Mouse (Mus musculus) urinary bladder, postnatal 10 days (tissue): ENCODE measurements at regions not wholly inside any gene's neighbourhood (a gene's known extent, or its start where the extent isn't known, plus 50 kb on each side); places are given as distances from the start of the nearest gene placed in this dataset.
A peak's percentile ranks its signal among the peaks of the same experiment; 100 is the strongest.

ENCODE experiments used
- DNase-seq: peaks from one replicate; pipeline ENCODE4 v3.0.0; 2022; ENCODE audit warnings: low spot score

- no peak for DNase-seq
Measured at GRCm38 (mm10) chr17:87531411-87532157, 84.8 kb upstream of the Calm2 start.

DNA sequence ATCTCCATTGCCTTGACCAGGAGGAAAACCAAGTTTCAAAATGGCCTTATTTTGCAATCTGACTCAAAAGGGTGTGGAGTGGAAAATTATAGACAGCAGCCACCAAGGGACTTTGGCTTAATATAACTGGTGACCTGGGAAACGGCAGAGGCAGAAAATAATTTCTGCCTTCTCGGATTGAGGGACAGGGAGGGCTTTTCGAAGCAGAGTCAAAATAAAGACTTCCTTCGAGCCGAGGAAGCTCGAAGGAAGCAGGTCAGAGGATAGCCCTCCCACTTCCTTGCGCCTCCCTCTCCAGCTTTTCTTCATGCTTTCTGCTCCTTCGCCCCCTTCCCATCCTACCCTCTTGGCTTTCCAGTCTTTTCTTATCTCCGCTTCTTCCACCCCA lies 85.4 kb upstream of the Calm2 start:
- no peak for DNase-seq

DNA sequence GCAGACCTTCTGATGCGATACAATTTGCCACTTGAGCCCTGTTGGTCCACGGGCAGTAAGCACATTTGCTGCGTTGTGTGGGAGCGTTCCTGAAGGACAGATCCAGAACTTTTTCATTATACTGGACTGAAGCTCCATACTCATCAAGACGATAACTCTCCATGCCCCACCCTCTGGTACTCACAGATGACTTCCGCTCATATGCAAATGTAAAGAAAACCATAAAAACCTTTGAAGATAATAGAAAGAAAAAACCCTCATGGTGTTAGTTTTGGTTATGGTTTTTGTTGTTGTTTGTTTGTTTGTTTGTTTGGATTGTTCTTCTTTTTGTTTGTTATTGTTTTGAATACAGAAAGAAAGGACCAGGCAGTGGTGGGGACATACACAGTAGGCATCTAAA lies 86.0 kb upstream of the Calm2 start:
- no peak for DNase-seq

DNA sequence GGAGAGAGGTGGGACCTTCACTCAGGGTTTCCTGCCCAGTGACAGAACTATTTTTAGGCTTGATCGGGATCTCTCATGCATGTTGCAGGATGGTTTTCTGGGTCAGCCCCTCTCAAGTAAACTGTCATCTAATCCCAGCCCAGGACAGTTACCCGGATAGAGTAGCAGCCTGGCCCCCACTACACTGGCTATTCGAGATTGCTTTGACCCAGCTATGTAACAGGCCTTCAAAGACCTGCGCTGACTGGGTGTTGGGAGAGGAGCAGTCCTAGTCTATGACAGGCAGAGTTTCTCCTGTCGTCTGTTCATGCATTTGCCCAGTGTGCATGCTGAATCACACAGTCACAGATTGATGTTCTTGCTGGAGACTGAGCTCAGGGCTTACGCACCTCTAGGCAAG lies 86.2 kb upstream of the Epcam start:
- no peak for DNase-seq

DNA sequence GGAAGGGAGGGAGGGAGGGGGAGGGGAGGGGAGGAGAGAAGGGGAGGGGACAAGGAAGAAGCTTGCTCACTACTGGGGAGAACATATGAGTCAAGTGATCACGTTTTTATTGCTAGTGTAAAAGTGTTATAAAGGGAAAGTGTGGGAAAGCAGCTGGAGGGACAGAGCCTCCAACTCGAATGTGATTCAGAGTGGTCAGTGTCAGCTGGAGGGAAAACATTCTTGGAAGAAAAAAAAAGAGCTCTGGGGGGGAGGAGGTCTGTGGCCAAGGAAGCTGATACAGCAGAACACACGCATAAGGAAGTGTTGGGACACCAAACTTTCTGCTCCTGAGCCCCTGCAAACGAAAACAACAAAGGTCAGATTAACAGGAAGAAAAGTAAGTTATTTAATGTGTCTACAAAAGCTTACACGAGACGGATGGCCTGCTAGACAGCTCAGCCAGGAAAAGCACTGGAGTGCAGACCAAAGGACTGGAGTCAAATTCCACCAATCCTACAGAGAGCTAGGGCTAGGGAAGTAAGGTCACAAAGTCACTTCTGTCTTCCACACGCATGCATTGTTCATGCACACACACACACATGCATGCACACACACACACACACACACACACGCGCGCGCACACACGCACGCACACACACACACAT lies 85.1 kb upstream of the Epcam start:
- no peak for DNase-seq

DNA sequence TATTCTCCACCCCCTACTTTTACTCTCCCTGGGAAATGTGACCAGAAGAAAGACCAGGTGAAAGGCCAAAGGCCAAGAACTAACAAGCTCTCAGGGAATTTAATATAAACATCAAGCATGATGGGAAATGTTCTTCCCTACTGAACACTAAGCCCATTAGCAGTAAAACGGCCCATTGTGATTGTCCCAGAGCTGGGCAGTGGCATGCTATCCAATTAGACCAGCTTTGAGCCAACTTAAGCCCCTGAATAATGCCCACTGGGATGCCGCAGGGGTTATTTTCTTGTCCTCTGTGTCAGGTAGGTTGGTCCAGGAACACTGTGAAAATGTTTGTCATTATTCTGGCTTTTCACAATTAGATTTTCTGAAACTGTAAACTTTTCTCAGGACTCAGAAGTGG lies 81.2 kb upstream of the Epcam start:
- no peak for DNase-seq

DNA sequence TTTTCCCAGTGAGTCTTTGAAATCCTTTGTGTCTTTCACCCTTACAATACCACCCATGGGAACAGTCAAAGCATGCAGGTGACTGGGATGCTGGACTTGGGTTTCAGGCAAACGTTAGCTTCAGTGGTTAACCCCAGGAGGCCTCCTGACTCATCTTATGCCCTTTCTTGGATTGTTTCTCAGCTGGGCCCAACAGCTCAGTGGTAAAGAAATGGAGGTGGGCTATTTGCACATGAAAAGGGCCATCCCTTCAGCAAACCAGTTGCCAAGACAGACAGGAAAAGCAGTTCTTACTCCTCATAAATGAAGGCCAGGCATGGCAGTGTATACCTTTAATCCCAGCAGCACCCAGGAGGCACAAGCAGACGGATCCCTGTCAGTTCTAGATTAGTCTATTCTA lies 77.4 kb upstream of the Epcam start:
- DNase-seq: no peak

- no peak for DNase-seq
Measured at GRCm38 (mm10) chr17:87559641-87560040, 76.1 kb upstream of the Epcam start.

GRCm38 (mm10) chr17:87560923-87561322 lies 74.9 kb upstream of the Epcam start:
- DNase-seq: no peak

- DNase-seq: no peak
Measured at GRCm38 (mm10) chr17:87563375-87563774, 72.4 kb upstream of the Epcam start.

- DNase-seq: no peak
Measured at GRCm38 (mm10) chr17:87565631-87566030, 70.1 kb upstream of the Epcam start.

DNA sequence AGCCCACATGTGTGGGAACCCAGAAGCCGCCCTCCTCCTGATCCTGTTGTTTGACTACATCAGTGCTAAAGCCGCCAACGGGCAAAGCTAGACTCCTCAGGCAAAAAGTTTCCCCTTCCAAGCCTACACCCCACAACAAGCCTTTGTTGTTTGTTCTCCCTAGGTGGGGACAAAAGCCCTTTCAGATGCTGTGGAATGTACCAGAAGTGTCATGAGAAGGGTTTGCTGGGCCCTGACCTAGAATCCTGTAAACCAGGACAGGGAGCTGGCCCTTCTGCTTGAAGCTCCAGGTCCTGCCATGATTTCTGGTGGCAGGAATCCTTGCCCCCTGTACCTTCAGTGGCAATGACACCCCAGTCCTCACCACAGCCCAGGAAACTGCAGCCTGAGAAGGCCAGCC lies 69.5 kb upstream of the Epcam start:
- no peak for DNase-seq

- DNase-seq: no peak
Measured at GRCm38 (mm10) chr17:87566996-87567395, 68.8 kb upstream of the Epcam start.

DNA sequence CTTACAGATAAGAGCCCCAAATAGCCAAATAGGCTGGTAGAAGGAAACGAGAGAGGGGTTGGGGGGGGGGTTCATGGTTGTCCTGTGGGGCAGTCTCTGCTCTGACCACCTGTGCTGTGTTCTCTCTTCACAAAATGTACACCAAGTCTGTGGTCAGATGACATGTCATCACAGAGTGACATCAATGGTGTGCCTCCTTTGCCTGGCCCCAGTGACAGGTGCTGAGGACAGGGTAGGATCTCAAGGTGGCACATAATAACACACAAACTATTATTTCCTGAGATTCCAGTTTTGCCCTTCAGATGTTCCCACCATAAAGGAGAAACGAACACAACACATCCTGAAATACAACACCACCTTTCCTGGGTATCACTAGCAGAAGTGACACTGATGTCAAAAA lies 68.3 kb upstream of the Epcam start:
- DNase-seq: no peak

GRCm38 (mm10) chr17:87569981-87570380 lies 65.8 kb upstream of the Epcam start:
- DNase-seq: no peak

DNA sequence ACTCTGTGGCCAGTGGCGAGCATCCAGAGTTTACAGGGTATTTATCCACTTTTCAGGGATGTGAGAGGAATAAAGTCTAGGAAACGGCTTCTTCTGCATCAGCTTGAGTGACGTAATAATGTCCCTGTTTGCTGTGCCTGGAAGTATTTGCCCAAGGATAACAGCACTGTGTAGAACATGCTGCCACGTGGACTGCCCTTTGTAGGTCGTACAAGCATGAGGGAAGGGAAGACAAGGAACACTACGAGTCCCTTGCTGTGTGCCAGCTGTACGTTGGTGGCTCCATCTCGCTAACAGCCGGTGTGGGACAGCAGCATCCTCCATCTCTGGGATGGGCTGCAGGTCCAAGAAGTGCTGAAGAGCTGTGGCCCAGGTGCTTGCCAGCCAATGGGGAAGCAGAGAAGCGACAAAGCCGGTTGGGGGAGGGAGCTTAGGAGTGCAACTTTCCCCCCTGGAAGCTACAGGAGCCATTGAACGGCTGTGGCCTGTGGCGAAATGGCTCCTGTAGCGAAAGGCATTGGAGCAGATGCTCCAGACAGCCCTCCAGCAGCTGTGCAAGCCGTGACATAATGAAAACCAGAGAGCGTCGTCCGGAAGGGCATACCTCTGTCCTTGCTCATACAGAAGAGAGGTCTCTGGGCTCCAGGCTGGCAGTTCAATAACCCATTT lies 65.0 kb upstream of the Epcam start:
- DNase-seq: no peak

DNA sequence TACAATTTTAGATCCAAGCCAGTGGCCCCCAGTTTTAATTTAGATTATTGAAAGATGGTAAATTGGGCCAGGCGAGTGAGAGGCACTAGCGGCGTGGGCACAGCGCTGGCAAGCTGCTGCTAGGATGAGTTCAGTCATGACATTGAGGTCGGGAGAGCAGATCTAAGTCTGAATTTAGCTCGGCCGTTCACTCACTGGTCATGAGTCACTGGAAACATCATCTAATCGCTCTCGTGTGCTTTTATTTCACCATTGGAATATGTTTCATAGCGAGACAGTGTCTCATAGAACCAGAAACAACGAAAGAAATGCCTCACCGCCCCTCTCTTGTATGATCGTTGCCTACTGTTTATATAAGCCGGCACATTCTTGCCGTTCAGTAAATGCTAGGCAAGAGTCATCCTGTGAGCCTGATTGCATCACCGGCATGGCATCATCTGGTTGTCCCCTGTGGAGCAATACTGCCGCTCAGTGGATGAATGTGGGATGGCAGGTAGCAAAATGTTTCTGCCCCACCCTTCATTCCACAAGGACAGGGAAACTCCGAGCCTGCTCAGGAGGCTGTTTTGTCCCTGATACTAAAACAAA lies 64.3 kb upstream of the Epcam start:
- peak; percentile 84 for DNase-seq

DNA sequence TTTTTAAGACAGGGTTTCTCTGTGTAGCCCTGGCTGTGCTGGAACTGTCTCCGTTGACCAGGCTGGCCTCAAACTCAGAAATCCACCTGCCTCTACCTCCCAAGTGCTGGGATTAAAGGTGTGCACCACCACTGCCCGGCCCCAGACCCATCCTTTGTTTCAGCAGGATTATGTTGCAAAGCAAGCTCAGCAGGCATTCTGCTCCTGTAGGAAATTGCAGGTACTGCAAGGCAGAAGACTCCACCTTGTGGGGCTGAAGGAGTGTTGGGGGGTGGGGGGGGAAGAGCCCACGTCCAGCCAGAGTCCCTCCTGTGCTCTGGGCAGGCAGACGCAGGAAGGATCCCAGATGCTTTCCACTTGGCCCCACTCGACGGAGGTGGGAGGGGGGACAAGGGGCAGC lies 52.2 kb upstream of the Epcam start:
- DNase-seq: no peak

DNA sequence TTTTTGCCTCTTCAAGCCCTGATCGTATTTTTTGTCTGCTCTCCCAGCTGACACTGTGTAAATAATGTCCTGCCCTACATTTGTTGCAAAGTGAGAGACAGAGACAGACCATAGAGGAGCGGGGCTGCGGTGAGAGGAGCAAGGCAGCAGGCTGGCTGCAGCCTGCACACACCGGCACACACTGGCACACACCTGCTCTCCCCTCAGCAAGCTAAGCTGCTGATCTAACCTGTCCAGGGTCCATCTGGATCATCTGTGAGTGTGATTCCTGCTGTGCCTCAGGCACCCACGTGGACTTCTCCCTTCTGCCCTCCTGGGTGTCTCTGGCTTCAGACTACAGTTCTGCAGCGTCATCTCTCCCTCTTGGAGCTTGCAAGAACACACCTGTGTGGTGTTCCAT lies 50.4 kb upstream of the Epcam start:
- no peak for DNase-seq
